Mouse (Mus musculus): ENCODE data around the gene Serinc5.

DNA sequence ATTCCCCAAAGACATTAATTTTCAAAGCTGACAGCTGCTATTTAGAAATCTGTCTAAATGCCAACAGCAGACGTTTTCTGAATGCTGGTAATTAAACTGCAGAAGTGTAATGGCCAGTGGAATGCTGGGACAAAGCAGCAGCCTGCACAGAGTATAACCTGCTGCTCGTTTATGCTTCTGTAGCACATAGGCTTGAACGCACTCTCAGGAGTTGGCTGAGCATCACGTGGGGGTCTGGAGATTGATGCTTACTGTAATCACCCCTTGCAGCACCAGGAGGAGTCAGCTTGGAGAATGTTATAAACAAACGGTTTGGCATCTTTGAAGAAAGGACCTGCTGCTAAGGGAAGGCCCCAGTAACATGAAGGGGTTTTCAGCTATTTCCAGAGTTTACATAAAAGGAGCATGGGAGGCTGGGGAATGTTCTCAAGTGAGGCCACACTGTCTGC is 85.6 kb downstream of the Serinc5 start:
- TF ChIP-seq CTCF (conservative IDR thresholded peaks at IDR 0.05; ENCODE audit: insufficient read depth, insufficient read length, low read depth, low read length) (no peak), POLR2A (IDR thresholded peaks at IDR 0.05; ENCODE audit: low read depth, low read length) (no peak)
